Mouse (Mus musculus): ENCODE measurements around the gene Ehbp1. TPM values are rescaled to one million over a fixed set of nuclear protein-coding genes. Genes with fewer than 3 reads are reported as not detected.

The Ehbp1 gene
- polyA plus RNA-seq (2015; fragmentation: Nextera tagmentation; extraction: Ambion mirVana), result 5.1 and 7.8 TPM in 2 replicates

DNA sequence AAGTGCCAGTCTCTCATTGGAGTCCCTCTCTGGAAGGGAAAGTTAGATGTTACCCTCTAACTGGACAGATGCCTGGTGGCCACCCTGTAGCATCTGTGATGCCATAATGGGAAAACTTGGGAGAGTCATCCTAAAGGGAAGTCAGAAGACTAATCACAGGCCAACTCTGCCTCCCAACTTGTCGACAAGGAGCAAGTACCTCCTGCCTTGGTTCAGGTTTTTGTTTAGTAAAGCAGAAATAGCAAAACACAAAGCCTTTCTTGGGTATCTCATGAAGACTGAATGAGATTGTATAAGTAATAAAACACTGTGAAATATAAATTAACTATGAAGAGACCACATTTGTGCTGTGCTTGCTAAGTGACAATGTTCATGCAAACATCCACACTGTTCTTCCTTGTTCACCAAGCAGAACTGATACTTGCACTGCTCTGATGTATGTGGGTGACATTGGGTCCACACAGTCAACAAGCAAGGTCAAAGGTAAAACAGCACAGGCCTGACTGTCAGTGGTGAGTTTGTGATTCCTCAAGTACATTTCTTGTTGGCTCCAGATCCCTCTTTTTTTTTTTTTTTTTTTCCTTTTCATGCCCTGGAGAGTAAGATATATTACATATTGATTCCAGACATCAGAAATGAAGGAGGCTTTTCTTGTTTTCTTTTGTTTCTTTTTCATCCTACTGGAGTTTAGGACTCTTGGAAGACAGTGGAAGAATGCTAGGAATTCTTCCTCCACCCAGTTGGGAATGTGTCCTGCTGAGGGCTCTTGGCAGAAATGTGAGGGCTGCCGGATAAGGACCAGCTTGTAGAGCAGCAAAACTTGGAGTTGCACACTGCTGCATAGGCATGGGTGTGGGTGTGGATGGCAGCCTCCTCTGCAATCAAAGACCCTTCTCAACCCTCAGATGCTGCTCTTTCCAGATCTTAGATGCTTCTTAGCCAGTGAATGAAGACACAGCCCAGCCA, at the start of gene Ehbp1:
Gene Ehbp1, minus strand, starts transcription at position 51 of the 966 bp plus-strand sequence.

DNA sequence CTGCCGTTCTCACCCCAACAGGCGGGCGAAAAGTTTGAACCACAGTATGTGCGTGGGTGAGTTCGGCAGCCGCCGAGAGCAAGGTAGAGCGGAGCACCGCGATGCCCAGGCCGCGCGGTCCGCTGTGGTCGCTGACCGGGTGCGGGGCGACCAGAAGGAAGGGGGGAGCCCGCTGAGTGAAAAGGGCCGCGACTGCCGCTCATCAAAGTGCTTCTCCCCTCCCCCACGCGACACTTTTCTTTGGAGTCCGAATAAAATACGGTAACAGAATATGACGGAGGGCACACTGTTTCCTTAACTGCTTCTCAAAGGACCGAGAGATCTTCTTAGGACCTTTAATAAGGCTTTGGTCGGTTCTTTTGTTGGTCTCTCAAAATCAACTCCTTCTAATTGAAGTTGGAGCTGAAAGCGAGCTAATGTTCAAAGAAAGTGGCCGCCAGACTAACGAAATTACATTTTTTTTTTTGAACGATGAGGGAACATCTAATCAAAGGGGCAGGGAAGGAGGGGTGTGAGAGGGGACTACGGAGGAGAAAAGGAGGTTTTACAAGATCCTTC, 339.2 kb downstream of the Ehbp1 start, which contains the start of gene Otx1:
Gene Otx1, minus strand, starts transcription at position 115 of the 558 bp plus-strand sequence.

Other genes with a start within 250 kb of the Ehbp1 start
- 4.5 and 6.3 TPM in 2 replicates for gene Tmem17, start 169.8 kb upstream of the Ehbp1 start, polyA plus RNA-seq (2015; fragmentation: Nextera tagmentation; extraction: Ambion mirVana)